Mouse (Mus musculus): ENCODE results near the gene Top3a. TPM values are rescaled to one million over a fixed set of nuclear protein-coding genes. Genes with fewer than 3 reads are reported as not detected.

Gene Top3a
- polyA plus RNA-seq (2014; fragmentation: Illumina TruSeq; extraction: RNeasy Lipid Tissue Mini Kit (QIAGEN cat#74804); ENCODE audit: low read depth, low replicate concordance): 7.7 TPM

GRCm38 (mm10) chr11:60776829-60777740 lies at the start of gene Top3a, which contains the start of gene Smcr8:
Top3a (minus strand) TSS chr11:60777365.
Smcr8 (plus strand) TSS chr11:60777524.

GRCm38 (mm10) chr11:60811618-60812017 lies 34.5 kb upstream of the Top3a start, which contains the start of gene Shmt1:
Shmt1 (minus strand) TSS chr11:60811718.

GRCm38 (mm10) chr11:60728260-60728761 lies 48.9 kb downstream of the Top3a start, which contains the start of gene Mief2:
Mief2 (plus strand) TSS chr11:60728398.

GRCm38 (mm10) chr11:60726601-60727391 lies 50.4 kb downstream of the Top3a start, which contains the start of gene Flii:
Flii (minus strand) TSS chr11:60727263.

GRCm38 (mm10) chr11:60699524-60700075 lies 77.6 kb downstream of the Top3a start, which contains the start of gene Llgl1:
Llgl1 (plus strand) TSS chr11:60699723.

Other genes starting within 250 kb of the Top3a start
- 38.5 TPM for gene Alkbh5, start 241.0 kb downstream of the Top3a start, polyA plus RNA-seq (2014; fragmentation: Illumina TruSeq; extraction: RNeasy Lipid Tissue Mini Kit (QIAGEN cat#74804); ENCODE audit: low read depth, low replicate concordance)
- gene Llgl1, start 77.6 kb downstream of the Top3a start, polyA plus RNA-seq (2014; fragmentation: Illumina TruSeq; extraction: RNeasy Lipid Tissue Mini Kit (QIAGEN cat#74804); ENCODE audit: low read depth, low replicate concordance): 25.4 TPM
- gene Flii, start 50.1 kb downstream of the Top3a start, polyA plus RNA-seq (2014; fragmentation: Illumina TruSeq; extraction: RNeasy Lipid Tissue Mini Kit (QIAGEN cat#74804); ENCODE audit: low read depth, low replicate concordance): 73.2 TPM
- gene Mief2, start 49.0 kb downstream of the Top3a start, polyA plus RNA-seq (2014; fragmentation: Illumina TruSeq; extraction: RNeasy Lipid Tissue Mini Kit (QIAGEN cat#74804); ENCODE audit: low read depth, low replicate concordance): 11.3 TPM
- 14.7 TPM for gene Smcr8, start 159 bp upstream of the Top3a start, polyA plus RNA-seq (2014; fragmentation: Illumina TruSeq; extraction: RNeasy Lipid Tissue Mini Kit (QIAGEN cat#74804); ENCODE audit: low read depth, low replicate concordance)
- gene Shmt1, start 34.4 kb upstream of the Top3a start, polyA plus RNA-seq (2014; fragmentation: Illumina TruSeq; extraction: RNeasy Lipid Tissue Mini Kit (QIAGEN cat#74804); ENCODE audit: low read depth, low replicate concordance): 7.0 TPM
- gene Dhrs7b, start 53.3 kb upstream of the Top3a start, polyA plus RNA-seq (2014; fragmentation: Illumina TruSeq; extraction: RNeasy Lipid Tissue Mini Kit (QIAGEN cat#74804); ENCODE audit: low read depth, low replicate concordance): 35.9 TPM
- gene Tmem11, start 101.9 kb upstream of the Top3a start, polyA plus RNA-seq (2014; fragmentation: Illumina TruSeq; extraction: RNeasy Lipid Tissue Mini Kit (QIAGEN cat#74804); ENCODE audit: low read depth, low replicate concordance): 30.2 TPM
- gene Natd1, start 137.4 kb upstream of the Top3a start, polyA plus RNA-seq (2014; fragmentation: Illumina TruSeq; extraction: RNeasy Lipid Tissue Mini Kit (QIAGEN cat#74804); ENCODE audit: low read depth, low replicate concordance): 21.6 TPM
- 36.3 TPM for gene Map2k3, start 154.7 kb upstream of the Top3a start, polyA plus RNA-seq (2014; fragmentation: Illumina TruSeq; extraction: RNeasy Lipid Tissue Mini Kit (QIAGEN cat#74804); ENCODE audit: low read depth, low replicate concordance)
- 2.9 TPM for gene Kcnj12, start 245.2 kb upstream of the Top3a start, polyA plus RNA-seq (2014; fragmentation: Illumina TruSeq; extraction: RNeasy Lipid Tissue Mini Kit (QIAGEN cat#74804); ENCODE audit: low read depth, low replicate concordance)

Data from adipose tissue, adult 10 weeks (tissue).